Mouse (Mus musculus) embryonic facial prominence, embryonic 15.5 days (tissue): ENCODE measurements around the gene Olfr398. TPM values are rescaled to one million over a fixed set of nuclear protein-coding genes. Genes with fewer than 3 reads are reported as not detected.

Experiments used
- ATAC-seq: fragments of 200-750 bp; cut with Nextera tagmentation; 2 replicates; pipeline ENCODE4 v1.8.0; 2017; ENCODE audit warnings: low read depth, moderate TSS enrichment; ENCODE audit not compliant: insufficient number of reproducible peaks, low FRiP score, low TSS enrichment
- H3K27ac ChIP-seq: fragments of 300-500 bp; sonication (generic); replicated peaks from 2 replicates; pipeline ENCODE4 v1.5.1; 2015; ENCODE audit warnings: mild to moderate bottlenecking, inconsistent platforms
- H3K27me3 ChIP-seq: fragments of 300-500 bp; sonication (generic); 2 replicates; pipeline ENCODE4 v1.6.1; 2015; ENCODE audit warnings: inconsistent platforms
- H3K36me3 ChIP-seq: fragments of 300-500 bp; sonication (generic); 2 replicates; pipeline ENCODE4 v1.6.1; 2015; ENCODE audit warnings: mild to moderate bottlenecking, inconsistent platforms
- H3K4me1 ChIP-seq: fragments of 300-500 bp; sonication (generic); 2 replicates; pipeline ENCODE4 v1.6.1; 2015; ENCODE audit warnings: inconsistent platforms
- H3K4me2 ChIP-seq: fragments of 300-500 bp; sonication (generic); replicated peaks from 2 replicates; pipeline ENCODE4 v1.6.1; 2015; ENCODE audit warnings: mild to moderate bottlenecking, inconsistent platforms
- H3K4me3 ChIP-seq: fragments of 300-500 bp; sonication (generic); replicated peaks from 2 replicates; pipeline ENCODE4 v1.5.1; 2015; ENCODE audit warnings: mild to moderate bottlenecking, inconsistent platforms
- H3K9ac ChIP-seq: fragments of 300-500 bp; sonication (generic); 2 replicates; pipeline ENCODE4 v1.6.1; 2015; ENCODE audit warnings: inconsistent platforms
- H3K9me3 ChIP-seq: fragments of 300-500 bp; sonication (generic); replicated peaks from 2 replicates; pipeline ENCODE4 v1.6.1; 2016; ENCODE audit warnings: inconsistent platforms
- WGBS: fragments of 180-500 bp; shearing (Covaris S2); methylation state at CpG from one replicate; pipeline ENCODE4 v1.1.7; 2015; 5-methylcytosine and 5-hydroxymethylcytosine counted together
- polyA plus RNA-seq: library from polyadenylated mRNA; unstranded; fragments of >200 nt; fragmentation: Nextera tagmentation; extraction: Ambion mirVana; gene quantifications from 2 replicates; pipeline ENCODE4 v1.2.1, GENCODE M21; 2015

The Olfr398 gene
- polyA plus RNA-seq: not detected in 2 replicates

DNA sequence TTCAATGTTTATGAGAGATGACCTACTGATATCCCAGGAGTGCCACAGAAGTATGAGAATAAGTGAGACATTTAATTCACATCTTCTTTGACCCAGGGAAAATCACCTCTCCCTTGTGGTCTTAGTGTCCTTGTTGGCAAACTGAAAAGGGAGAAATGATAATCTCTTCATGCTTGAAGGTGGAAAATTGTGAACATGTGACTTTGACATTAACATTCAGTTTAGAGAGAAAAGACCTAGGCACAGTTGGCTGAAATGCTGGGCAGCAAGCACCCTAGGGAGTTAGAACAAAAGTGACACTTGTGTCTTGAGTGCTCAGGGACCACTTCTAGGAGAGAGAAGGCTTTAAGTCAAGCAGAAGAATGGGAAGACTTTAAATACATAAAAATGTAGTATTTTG, at the start of gene Olfr398:
Gene Olfr398, minus strand, starts transcription at position 101 of the 400 bp plus-strand sequence.
- Histone ChIP-seq H3K4me2 (no peak within 1 kb of the TSS), H3K9ac (no peak within 1 kb of the TSS), H3K36me3 (no peaks in the 10 kb centered on the region), H3K27me3 (no peaks in the 10 kb centered on the region), H3K4me1 (no peaks in the 10 kb centered on the region), H3K9me3 (no peaks in the 10 kb centered on the region), H3K27ac (no peak within 1 kb of the TSS), H3K4me3 (no peak within 1 kb of the TSS)
- ATAC-seq: no peak

DNA sequence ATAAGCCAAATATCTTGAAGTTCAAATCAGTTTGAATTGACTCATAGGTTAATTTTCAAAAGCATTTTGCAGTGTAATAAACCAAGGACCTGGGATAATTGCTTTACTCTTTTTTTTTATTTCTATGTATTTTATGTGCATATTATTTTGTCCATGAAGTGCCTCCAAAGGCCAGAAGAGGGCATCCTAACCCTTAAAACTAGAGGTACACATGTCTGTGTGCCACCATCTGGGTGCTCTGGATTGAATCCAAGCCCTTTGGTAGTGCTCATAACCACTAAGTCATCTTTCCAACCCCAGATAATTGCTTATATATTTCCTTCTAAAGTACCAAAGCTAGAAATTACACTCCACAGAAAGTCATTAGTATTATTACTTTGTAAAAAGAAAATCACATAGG, 2.9 kb upstream of the Olfr398 start:
- no peaks in the 10 kb centered on the region for H3K9me3 ChIP-seq
- no peaks in the 10 kb centered on the region for H3K36me3 ChIP-seq
- H3K27me3 ChIP-seq: no peaks in the 10 kb centered on the region
- H3K27ac ChIP-seq: no peak overlapping the region
- no peak overlapping the region for H3K4me2 ChIP-seq
- H3K9ac ChIP-seq: no peak overlapping the region
- H3K4me3 ChIP-seq: no peak overlapping the region
- no peak for ATAC-seq
- no peaks in the 10 kb centered on the region for H3K4me1 ChIP-seq

DNA sequence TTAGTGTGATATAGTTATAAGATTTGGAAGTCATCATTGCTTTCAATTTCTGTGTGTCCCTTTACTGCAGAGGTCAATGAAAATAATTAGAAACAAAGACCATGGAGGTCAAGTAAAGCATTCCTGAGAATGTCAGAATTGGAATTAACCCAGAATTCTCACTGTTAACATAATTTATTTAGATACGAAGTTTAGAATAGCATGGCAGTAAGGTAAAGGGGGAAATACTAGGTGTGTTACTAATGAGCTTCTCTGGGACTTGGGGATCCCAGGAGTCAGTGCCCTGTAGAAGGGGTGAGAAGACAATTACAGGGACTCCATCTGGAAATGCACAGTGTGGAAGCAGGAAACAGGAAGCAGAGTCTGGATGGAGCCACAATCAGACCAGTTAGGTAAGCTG, 29.7 kb downstream of the Olfr398 start, which contains the start of gene Olfr397:
Gene Olfr397, plus strand, starts transcription at position 301 of the 400 bp plus-strand sequence.
- no peaks in the 10 kb centered on the region for H3K9me3 ChIP-seq
- no peak for ATAC-seq
- WGBS: 63% methylated on average over 1 of the region's 1 CpGs
- H3K4me1 ChIP-seq: no peaks in the 10 kb centered on the region
- no peak within 1 kb of the TSS for H3K27ac ChIP-seq
- no peaks in the 10 kb centered on the region for H3K27me3 ChIP-seq
- no peak within 1 kb of the TSS for H3K9ac ChIP-seq
- H3K4me2 ChIP-seq: no peak within 1 kb of the TSS
- no peaks in the 10 kb centered on the region for H3K36me3 ChIP-seq
- no peak within 1 kb of the TSS for H3K4me3 ChIP-seq

DNA sequence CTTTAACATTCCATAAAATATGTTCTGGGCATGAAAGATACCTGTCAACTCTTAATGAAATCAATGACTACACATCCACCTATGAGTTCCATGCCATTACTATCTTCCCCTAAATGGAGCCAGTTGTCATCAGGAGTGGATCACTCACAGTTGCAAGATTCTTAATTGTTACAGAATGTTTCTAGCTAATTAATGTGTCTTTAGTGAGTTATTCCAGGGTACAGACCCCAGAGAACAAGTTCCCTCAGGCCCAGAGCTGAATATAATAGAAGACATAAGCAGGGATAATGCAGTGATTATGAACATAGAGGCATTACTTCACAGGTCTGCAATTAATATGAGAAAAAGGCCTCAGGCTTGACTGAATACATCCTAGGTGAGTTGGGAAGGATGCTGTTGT, 53.8 kb downstream of the Olfr398 start, which contains the start of gene Olfr23:
Gene Olfr23, plus strand, starts transcription at position 301 of the 400 bp plus-strand sequence.
- Histone ChIP-seq H3K36me3 (no peaks in the 10 kb centered on the region), H3K4me2 (no peak within 1 kb of the TSS), H3K4me1 (no peaks in the 10 kb centered on the region), H3K9ac (no peak within 1 kb of the TSS), H3K4me3 (no peak within 1 kb of the TSS), H3K27ac (no peak within 1 kb of the TSS), H3K27me3 (no peaks in the 10 kb centered on the region), H3K9me3 (no peaks in the 10 kb centered on the region)
- no peak for ATAC-seq

Other genes with a start within 250 kb of the Olfr398 start
- not detected in 2 replicates for gene Olfr389, start 209.7 kb downstream of the Olfr398 start, polyA plus RNA-seq
- 0.05 TPM in 1 of 2 replicates, not detected in the other for gene Olfr390, start 207.4 kb downstream of the Olfr398 start, polyA plus RNA-seq
- not detected in 2 replicates for gene Olfr391-ps, start 187.4 kb downstream of the Olfr398 start, polyA plus RNA-seq
- 0.04 and 0.05 TPM in 2 replicates for gene Olfr392, start 173.4 kb downstream of the Olfr398 start, polyA plus RNA-seq
- gene Olfr393, start 139.0 kb downstream of the Olfr398 start, polyA plus RNA-seq: 0.25 TPM in 1 of 2 replicates, not detected in the other
- gene Olfr394, start 99.6 kb downstream of the Olfr398 start, polyA plus RNA-seq: not detected in 2 replicates
- 0.29 TPM in 1 of 2 replicates, not detected in the other for gene Olfr395, start 81.1 kb downstream of the Olfr398 start, polyA plus RNA-seq
- gene Olfr23, start 53.7 kb downstream of the Olfr398 start, polyA plus RNA-seq: 0.11 and 0.44 TPM in 2 replicates
- gene Olfr397, start 29.6 kb downstream of the Olfr398 start, polyA plus RNA-seq: 0.04 TPM in 1 of 2 replicates, not detected in the other
- 0.13 and 0.24 TPM in 2 replicates for gene Olfr139, start 66.1 kb upstream of the Olfr398 start, polyA plus RNA-seq
- gene Olfr399, start 66.2 kb upstream of the Olfr398 start, polyA plus RNA-seq: 0.18 and 0.57 TPM in 2 replicates
- gene Zfp616, start 79.5 kb upstream of the Olfr398 start, polyA plus RNA-seq: not detected in 2 replicates
- not detected in 2 replicates for gene Olfr401, start 123.3 kb upstream of the Olfr398 start, polyA plus RNA-seq
- gene Olfr402, start 163.1 kb upstream of the Olfr398 start, polyA plus RNA-seq: 0.05 TPM in 1 of 2 replicates, not detected in the other
- not detected in 2 replicates for gene Olfr403, start 195.8 kb upstream of the Olfr398 start, polyA plus RNA-seq
- gene Olfr43, start 221.0 kb upstream of the Olfr398 start, polyA plus RNA-seq: not detected in 2 replicates